Mouse (Mus musculus): ENCODE data around the gene Trip4. TPM values are rescaled to one million over a fixed set of nuclear protein-coding genes. Genes with fewer than 3 reads are reported as not detected.

The Trip4 gene
- polyA plus RNA-seq, 1 experiment from 2014 or later = 25.5 TPM

DNA sequence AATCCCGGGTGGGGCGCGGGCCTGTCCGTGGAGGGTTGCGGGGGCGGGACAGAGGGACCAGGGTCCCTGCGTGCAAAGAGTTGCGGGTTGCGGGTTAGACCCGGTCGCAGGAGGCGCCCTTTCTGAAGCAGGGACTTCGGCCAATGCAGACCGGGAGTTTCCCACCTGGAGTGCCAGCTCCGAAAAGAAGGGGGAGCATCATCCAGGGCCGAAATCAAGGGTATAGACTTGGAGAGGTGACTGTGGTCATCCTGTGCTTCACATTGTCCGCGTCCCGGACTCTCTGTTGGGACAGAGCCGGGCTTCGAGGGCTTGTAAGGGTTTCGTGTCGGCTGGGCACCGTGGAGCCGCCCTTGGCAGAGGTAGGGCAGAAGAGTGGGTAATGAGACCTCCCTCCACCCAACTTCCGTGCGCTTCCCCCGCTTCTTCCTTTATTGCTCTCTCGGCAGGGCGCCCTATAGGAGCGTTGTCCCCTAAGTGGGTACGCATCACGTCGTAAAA is 757 bp upstream of the Trip4 start:
- Histone ChIP-seq H3K27me3 (replicated peaks; ENCODE audit: control insufficient read depth, insufficient read depth, low read length) (no peaks in the 10 kb centered on the region), H3K27ac (ENCODE audit: low read depth, low read length) (peak overlapping the region; percentile 80), H3K4me1 (ENCODE audit: control insufficient read depth, insufficient read depth, low read length) (peaks cover 5% of the 10 kb centered on the region; the same call in 1 of the 2 replicates), H3K4me3 (ENCODE audit: low read depth, low read length) (peak overlapping the region; percentile 81), H3K36me3 (ENCODE audit: control insufficient read depth, insufficient read depth, low read length) (0 out of 2 replicates have a peak, but pooled peaks cover 6% of the 10 kb centered on the region), H3K4me2 (ENCODE audit: low read length) (peak overlapping the region; percentile 83), H3K9ac (ENCODE audit: low read length) (peak overlapping the region; percentile 80), H3K9me3 (replicated peaks; ENCODE audit: control insufficient read depth, low read length) (no peaks in the 10 kb centered on the region)
- DNase-seq (ENCODE audit: low spot score) (peak; percentile 50), ATAC-seq (peak; percentile 22; the same call in 1 of the 2 replicates)
- WGBS = under 1% methylated on average over 34 of the region's 34 CpGs

DNA sequence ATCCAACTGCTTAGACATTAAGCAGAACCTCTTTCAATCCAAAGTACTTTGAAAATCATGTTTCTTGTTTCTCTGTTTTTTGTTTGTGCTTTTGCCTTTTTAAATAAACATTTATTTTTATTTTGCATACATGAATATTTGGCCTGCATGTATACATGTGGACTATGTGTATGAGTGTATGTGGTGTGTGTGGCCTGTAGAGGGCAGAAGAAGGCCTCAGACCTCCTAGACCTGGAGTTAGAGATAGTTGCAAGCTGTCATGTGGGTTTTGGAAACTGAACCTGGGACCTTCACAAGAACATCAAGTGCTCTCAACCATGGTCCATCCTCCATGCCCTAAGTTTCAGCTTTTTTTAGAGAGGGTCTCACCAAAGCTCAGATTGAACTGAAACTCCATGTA is 5.2 kb downstream of the Trip4 start:
- H3K9me3 ChIP-seq (replicated peaks; ENCODE audit: control insufficient read depth, low read length) = no peaks in the 10 kb centered on the region
- no peak overlapping the region for H3K4me3 ChIP-seq (ENCODE audit: low read depth, low read length)
- H3K27me3 ChIP-seq (replicated peaks; ENCODE audit: control insufficient read depth, insufficient read depth, low read length) = no peaks in the 10 kb centered on the region
- H3K27ac ChIP-seq (ENCODE audit: low read depth, low read length) = no peak overlapping the region
- DNase-seq (ENCODE audit: low spot score) (no peak), ATAC-seq (no peak)
- no peak overlapping the region for H3K4me2 ChIP-seq (ENCODE audit: low read length)
- no peak overlapping the region for H3K9ac ChIP-seq (ENCODE audit: low read length)
- peaks cover 5% of the 10 kb centered on the region; the same call in 1 of the 2 replicates for H3K4me1 ChIP-seq (ENCODE audit: control insufficient read depth, insufficient read depth, low read length)
- peaks cover 19% of the 10 kb centered on the region; the same call in 1 of the 2 replicates for H3K36me3 ChIP-seq (ENCODE audit: control insufficient read depth, insufficient read depth, low read length)

- H3K36me3 ChIP-seq (ENCODE audit: control insufficient read depth, insufficient read depth, low read length) = peaks cover 19% of the 10 kb centered on the region; the same call in 1 of the 2 replicates
- no peak overlapping the region for H3K4me3 ChIP-seq (ENCODE audit: low read depth, low read length)
- no peaks in the 10 kb centered on the region for H3K27me3 ChIP-seq (replicated peaks; ENCODE audit: control insufficient read depth, insufficient read depth, low read length)
- H3K27ac ChIP-seq (ENCODE audit: low read depth, low read length) = no peak overlapping the region
- H3K9ac ChIP-seq (ENCODE audit: low read length) = no peak overlapping the region
- peaks cover 3% of the 10 kb centered on the region; the same call in 1 of the 2 replicates for H3K4me1 ChIP-seq (ENCODE audit: control insufficient read depth, insufficient read depth, low read length)
- ATAC-seq (no peak), DNase-seq (ENCODE audit: low spot score) (no peak)
- no peak overlapping the region for H3K4me2 ChIP-seq (ENCODE audit: low read length)
- no peaks in the 10 kb centered on the region for H3K9me3 ChIP-seq (replicated peaks; ENCODE audit: control insufficient read depth, low read length)
- WGBS = 94% methylated on average over 3 of the region's 3 CpGs
These were observed 5.7 kb downstream of the Trip4 start for GRCm38 (mm10) chr9:65902879-65903278.

DNA sequence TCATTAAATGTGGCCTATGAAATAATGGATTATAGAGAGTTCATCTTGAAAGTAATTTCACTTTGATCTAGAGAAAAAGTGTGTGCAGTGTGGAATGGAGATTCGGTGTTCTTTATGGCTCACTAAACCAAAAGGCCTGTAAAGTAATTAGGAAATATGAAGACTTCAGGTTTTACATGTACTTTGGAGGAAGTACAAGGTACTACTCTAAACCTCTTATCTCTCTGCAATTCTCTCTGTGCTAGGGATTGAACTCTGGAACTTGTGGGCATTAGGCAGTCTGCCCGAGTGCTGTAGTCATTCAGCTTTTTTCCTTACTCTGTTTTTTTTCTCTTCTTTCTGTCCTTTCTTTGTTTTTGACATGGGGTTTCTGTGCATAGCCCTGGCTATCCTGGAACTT is 11.6 kb downstream of the Trip4 start:
- ATAC-seq = no peak
- Histone ChIP-seq H3K27me3 (replicated peaks; ENCODE audit: control insufficient read depth, insufficient read depth, low read length) (no peaks in the 10 kb centered on the region), H3K4me1 (ENCODE audit: control insufficient read depth, insufficient read depth, low read length) (no peaks in the 10 kb centered on the region), H3K27ac (ENCODE audit: low read depth, low read length) (no peak overlapping the region), H3K9me3 (replicated peaks; ENCODE audit: control insufficient read depth, low read length) (no peaks in the 10 kb centered on the region), H3K4me3 (ENCODE audit: low read depth, low read length) (no peak overlapping the region), H3K36me3 (ENCODE audit: control insufficient read depth, insufficient read depth, low read length) (peaks cover 37% of the 10 kb centered on the region), H3K4me2 (ENCODE audit: low read length) (no peak overlapping the region), H3K9ac (ENCODE audit: low read length) (no peak overlapping the region)
- no peak for DNase-seq (ENCODE audit: low spot score)
- WGBS = 72% methylated on average over 2 of the region's 2 CpGs

GRCm38 (mm10) chr9:65891126-65891525 is 17.5 kb downstream of the Trip4 start:
- Histone ChIP-seq H3K4me3 (ENCODE audit: low read depth, low read length) (peak overlapping the region; percentile 48), H3K4me2 (ENCODE audit: low read length) (peak overlapping the region; percentile 81), H3K4me1 (ENCODE audit: control insufficient read depth, insufficient read depth, low read length) (0 out of 2 replicates have a peak, but pooled peaks cover 3% of the 10 kb centered on the region), H3K36me3 (ENCODE audit: control insufficient read depth, insufficient read depth, low read length) (peaks cover 14% of the 10 kb centered on the region), H3K9me3 (replicated peaks; ENCODE audit: control insufficient read depth, low read length) (no peaks in the 10 kb centered on the region), H3K27ac (ENCODE audit: low read depth, low read length) (no peak overlapping the region), H3K9ac (ENCODE audit: low read length) (peak overlapping the region; percentile 71), H3K27me3 (replicated peaks; ENCODE audit: control insufficient read depth, insufficient read depth, low read length) (no peaks in the 10 kb centered on the region)
- DNase-seq (ENCODE audit: low spot score) = no peak
- WGBS = 3% methylated on average over 5 of the region's 5 CpGs
- ATAC-seq = no peak

GRCm38 (mm10) chr9:65890143-65890628 is 18.4 kb downstream of the Trip4 start, which contains the start of gene Pclaf:
TSS of gene Pclaf (plus strand) at chr9:65890237.
- H3K9me3 ChIP-seq (replicated peaks; ENCODE audit: control insufficient read depth, low read length) = no peaks in the 10 kb centered on the region
- H3K4me3 ChIP-seq (ENCODE audit: low read depth, low read length) = peak within 1 kb of the TSS; percentile 48
- H3K9ac ChIP-seq (ENCODE audit: low read length) = peak within 1 kb of the TSS; percentile 71
- no peaks in the 10 kb centered on the region for H3K27me3 ChIP-seq (replicated peaks; ENCODE audit: control insufficient read depth, insufficient read depth, low read length)
- H3K36me3 ChIP-seq (ENCODE audit: control insufficient read depth, insufficient read depth, low read length) = peaks cover 11% of the 10 kb centered on the region
- 0 out of 2 replicates have a peak, but pooled peaks cover 3% of the 10 kb centered on the region for H3K4me1 ChIP-seq (ENCODE audit: control insufficient read depth, insufficient read depth, low read length)
- 0 out of 2 replicates have a peak within 1 kb of the TSS, but pooled peaks have one; percentile 21 for H3K27ac ChIP-seq (ENCODE audit: low read depth, low read length)
- ATAC-seq = peak; percentile 95
- peak; percentile 94 for DNase-seq (ENCODE audit: low spot score)
- under 1% methylated on average over 21 of the region's 21 CpGs for WGBS
- peak within 1 kb of the TSS; percentile 81 for H3K4me2 ChIP-seq (ENCODE audit: low read length)

DNA sequence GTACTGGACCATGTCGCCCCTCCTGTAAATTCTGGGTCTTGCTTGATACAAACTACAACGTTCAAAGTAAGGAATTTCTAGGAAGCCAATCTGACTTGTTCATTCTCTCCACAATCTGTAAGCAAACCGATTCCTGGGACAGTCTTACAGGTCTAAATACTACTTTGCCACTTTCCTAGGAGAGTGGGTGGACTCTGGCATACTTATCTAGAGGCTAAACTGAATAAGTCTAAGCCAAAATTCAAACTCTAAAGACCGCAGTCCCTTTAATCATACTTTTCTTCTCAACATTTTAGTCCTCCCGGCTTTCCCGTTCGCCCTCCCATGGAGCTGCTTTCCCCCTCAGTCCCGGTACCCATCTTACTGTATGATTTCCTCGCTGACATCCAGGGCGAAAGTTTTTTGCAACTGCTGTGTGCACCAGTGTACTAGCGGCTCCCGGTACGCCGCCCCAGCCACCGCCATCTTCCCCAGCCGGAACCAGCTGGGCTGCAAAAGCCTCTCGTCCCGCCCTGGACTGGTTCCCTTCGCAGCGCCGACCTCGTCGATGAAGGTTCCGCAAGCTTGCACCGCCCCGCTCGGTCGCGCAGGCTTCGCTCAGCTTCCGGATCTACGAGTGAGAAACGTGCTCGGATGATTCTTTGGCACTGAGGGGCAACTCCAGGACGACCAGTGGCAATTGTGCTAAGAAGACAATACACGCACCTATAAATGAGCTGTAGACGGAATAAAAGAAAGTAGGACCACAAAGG is 23.9 kb downstream of the Trip4 start:
- H3K27ac ChIP-seq (ENCODE audit: low read depth, low read length) = peak overlapping the region; percentile 63; the same call in 1 of the 2 replicates
- peaks cover 4% of the 10 kb centered on the region; the same call in 1 of the 2 replicates for H3K36me3 ChIP-seq (ENCODE audit: control insufficient read depth, insufficient read depth, low read length)
- no peaks in the 10 kb centered on the region for H3K9me3 ChIP-seq (replicated peaks; ENCODE audit: control insufficient read depth, low read length)
- peak; percentile 93 for DNase-seq (ENCODE audit: low spot score)
- ATAC-seq = peak; percentile 96
- WGBS = under 1% methylated on average over 37 of the region's 37 CpGs
- no peaks in the 10 kb centered on the region for H3K4me1 ChIP-seq (ENCODE audit: control insufficient read depth, insufficient read depth, low read length)
- H3K9ac ChIP-seq (ENCODE audit: low read length) = peak overlapping the region; percentile 71
- H3K4me2 ChIP-seq (ENCODE audit: low read length) = peak overlapping the region; percentile 72
- peak overlapping the region; percentile 57 for H3K4me3 ChIP-seq (ENCODE audit: low read depth, low read length)
- H3K27me3 ChIP-seq (replicated peaks; ENCODE audit: control insufficient read depth, insufficient read depth, low read length) = no peaks in the 10 kb centered on the region

- Histone ChIP-seq H3K27ac (ENCODE audit: low read depth, low read length) (no peak overlapping the region), H3K9me3 (replicated peaks; ENCODE audit: control insufficient read depth, low read length) (no peaks in the 10 kb centered on the region), H3K27me3 (replicated peaks; ENCODE audit: control insufficient read depth, insufficient read depth, low read length) (no peaks in the 10 kb centered on the region), H3K4me3 (ENCODE audit: low read depth, low read length) (no peak overlapping the region), H3K9ac (ENCODE audit: low read length) (no peak overlapping the region), H3K36me3 (ENCODE audit: control insufficient read depth, insufficient read depth, low read length) (peaks cover 38% of the 10 kb centered on the region), H3K4me2 (ENCODE audit: low read length) (no peak overlapping the region), H3K4me1 (ENCODE audit: control insufficient read depth, insufficient read depth, low read length) (no peaks in the 10 kb centered on the region)
- DNase-seq (ENCODE audit: low spot score) (peak; percentile 7), ATAC-seq (no peak)
- WGBS = 57% methylated on average over 1 of the region's 1 CpGs
These were observed 48.9 kb downstream of the Trip4 start for GRCm38 (mm10) chr9:65859656-65860055.

DNA sequence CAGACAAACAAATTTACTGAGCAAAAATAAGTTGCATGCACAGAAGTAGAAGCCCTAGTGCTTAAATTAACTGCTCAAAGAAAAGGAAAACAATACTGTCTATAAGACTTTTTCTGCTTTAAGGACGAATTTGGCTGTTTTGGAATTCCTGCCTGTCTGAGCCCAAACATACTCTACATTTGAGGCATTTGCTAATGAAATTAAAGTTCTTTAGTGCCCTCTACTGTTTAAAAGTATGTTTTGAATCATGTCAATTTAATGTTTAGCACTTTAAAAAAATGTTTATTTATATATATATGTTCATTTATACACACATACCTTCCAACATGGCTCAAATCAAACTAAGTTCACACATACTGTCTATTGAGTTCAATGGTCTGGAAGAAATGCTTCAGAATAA is 58.4 kb downstream of the Trip4 start:
- Histone ChIP-seq H3K27me3 (replicated peaks; ENCODE audit: control insufficient read depth, insufficient read depth, low read length) (no peaks in the 10 kb centered on the region), H3K4me3 (ENCODE audit: low read depth, low read length) (no peak overlapping the region), H3K27ac (ENCODE audit: low read depth, low read length) (no peak overlapping the region), H3K9me3 (replicated peaks; ENCODE audit: control insufficient read depth, low read length) (no peaks in the 10 kb centered on the region), H3K9ac (ENCODE audit: low read length) (no peak overlapping the region), H3K36me3 (ENCODE audit: control insufficient read depth, insufficient read depth, low read length) (peaks cover 18% of the 10 kb centered on the region), H3K4me2 (ENCODE audit: low read length) (no peak overlapping the region), H3K4me1 (ENCODE audit: control insufficient read depth, insufficient read depth, low read length) (no peaks in the 10 kb centered on the region; the same call in none of the 2 replicates)
- WGBS = 20% methylated on average over 1 of the region's 1 CpGs
- DNase-seq (ENCODE audit: low spot score) = peak; percentile 86
- ATAC-seq = no peak
